Mouse (Mus musculus): ENCODE results near the gene Masp1. TPM values are rescaled to one million over a fixed set of nuclear protein-coding genes. Genes with fewer than 3 reads are reported as not detected.

Gene Masp1
- total RNA-seq (2021), result 10 to 100 TPM; 16.9 to 17.3 TPM

GRCm38 (mm10) chr16:23520235-23520871 is at the start of gene Masp1, which contains the start of gene Rtp4:
Gene Masp1 (minus strand): TSS chr16:23520815.
Gene Rtp4 (plus strand): TSS chr16:23520291.
- DNase-seq, result peak in 1 of 2 experiments; percentile 31
- intact Hi-C loops (cut with DNase I), result no loop called here

- intact Hi-C loops (cut with DNase I), result no loop called here
- no peak for DNase-seq
Measured at GRCm38 (mm10) chr16:23568369-23568958, 47.8 kb upstream of the Masp1 start.

- intact Hi-C loops (cut with DNase I), result no loop called here
- no peak for DNase-seq
Measured at GRCm38 (mm10) chr16:23557669-23558068, 37.1 kb upstream of the Masp1 start.

- no peak for DNase-seq
- intact Hi-C loops (cut with DNase I), result no loop called here
Measured at GRCm38 (mm10) chr16:23557195-23557594, 36.6 kb upstream of the Masp1 start.

- intact Hi-C loops (cut with DNase I), result no loop called here
- DNase-seq, result no peak
Measured at GRCm38 (mm10) chr16:23554673-23555072, 34.1 kb upstream of the Masp1 start.

GRCm38 (mm10) chr16:23550981-23551582 is 30.5 kb upstream of the Masp1 start:
- intact Hi-C loops (cut with DNase I), result loop anchor here (1.0 kb wide), 3 partner anchors 99 to 402 kb away; no protein-coding TSS in a partner anchor
- no peak for DNase-seq

GRCm38 (mm10) chr16:23550346-23550980 is 29.8 kb upstream of the Masp1 start:
- intact Hi-C loops (cut with DNase I), result loop anchor here (1.0 kb wide), 3 partner anchors 98 to 403 kb away; no protein-coding TSS in a partner anchor

GRCm38 (mm10) chr16:23547783-23548182 is 27.2 kb upstream of the Masp1 start:
- intact Hi-C loops (cut with DNase I), result no loop called here
- no peak for DNase-seq

More at GRCm38 (mm10) chr16:23550346-23550980, 29.8 kb upstream of the Masp1 start:
- peak; percentile 40 to 70 for DNase-seq

- DNase-seq, result no peak
- intact Hi-C loops (cut with DNase I), result no loop called here
Measured at GRCm38 (mm10) chr16:23544361-23544760, 23.7 kb upstream of the Masp1 start.

- intact Hi-C loops (cut with DNase I), result no loop called here
- DNase-seq, result no peak
Measured at GRCm38 (mm10) chr16:23542866-23543265, 22.3 kb upstream of the Masp1 start.

- no peak for DNase-seq
- intact Hi-C loops (cut with DNase I), result no loop called here
Measured at GRCm38 (mm10) chr16:23541046-23541445, 20.4 kb upstream of the Masp1 start.

- DNase-seq, result no peak
- intact Hi-C loops (cut with DNase I), result no loop called here
Measured at GRCm38 (mm10) chr16:23533707-23534106, 13.1 kb upstream of the Masp1 start.

GRCm38 (mm10) chr16:23529186-23529585 is 8.6 kb upstream of the Masp1 start:
- intact Hi-C loops (cut with DNase I), result no loop called here
- no peak for DNase-seq

- intact Hi-C loops (cut with DNase I), result no loop called here
Measured at GRCm38 (mm10) chr16:23522081-23522480, 1.5 kb upstream of the Masp1 start.

GRCm38 (mm10) chr16:23521092-23521491 is 477 bp upstream of the Masp1 start:
- intact Hi-C loops (cut with DNase I), result no loop called here
- DNase-seq, result no peak

More at GRCm38 (mm10) chr16:23522081-23522480, 1.5 kb upstream of the Masp1 start:
- no peak for DNase-seq

GRCm38 (mm10) chr16:23519771-23520170 is 844 bp downstream of the Masp1 start:
- intact Hi-C loops (cut with DNase I), result no loop called here
- no peak for DNase-seq

- DNase-seq, result no peak
- intact Hi-C loops (cut with DNase I), result no loop called here
Measured at GRCm38 (mm10) chr16:23518567-23519369, 1.8 kb downstream of the Masp1 start.

GRCm38 (mm10) chr16:23517754-23518566 is 2.7 kb downstream of the Masp1 start:
- intact Hi-C loops (cut with DNase I), result no loop called here

GRCm38 (mm10) chr16:23517230-23517629 is 3.4 kb downstream of the Masp1 start:
- DNase-seq, result no peak
- intact Hi-C loops (cut with DNase I), result no loop called here

More at GRCm38 (mm10) chr16:23517754-23518566, 2.7 kb downstream of the Masp1 start:
- DNase-seq, result no peak

Data from heart, postnatal 36 days (tissue).